Mouse (Mus musculus): ENCODE measurements at regions not wholly inside any gene's neighbourhood (a gene's known extent, or its start where the extent isn't known, plus 50 kb on each side); places are given as distances from the start of the nearest gene placed in this dataset.

DNA sequence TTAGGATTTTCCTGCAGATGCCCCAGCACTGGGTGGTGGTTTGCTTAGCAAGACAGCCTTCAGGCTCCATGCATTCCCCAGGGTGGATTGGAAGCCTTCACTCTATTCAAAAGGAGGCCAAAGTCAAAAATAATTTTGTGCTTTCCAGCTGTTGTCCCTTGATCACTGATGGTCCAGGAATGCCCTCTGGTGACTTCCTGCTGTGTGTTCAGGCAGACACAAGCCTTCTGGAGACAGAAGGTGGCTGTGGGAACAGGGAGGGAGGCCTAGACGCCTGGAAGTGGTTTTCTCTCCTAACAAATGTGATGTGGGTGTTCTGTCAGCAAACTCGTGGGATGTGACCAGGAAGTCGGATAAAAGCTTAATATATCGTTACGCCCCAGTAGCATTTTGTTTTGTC is 81.3 kb downstream of the Atp6ap1l start:
- Histone ChIP-seq H3K9me3 (ENCODE audit: control insufficient read depth, low read length) (no peaks in the 10 kb centered on the region), H3K27me3 (ENCODE audit: control insufficient read depth, insufficient read depth, low read length) (no peaks in the 10 kb centered on the region), H3K36me3 (ENCODE audit: control insufficient read depth, insufficient read depth, low read length) (no peaks in the 10 kb centered on the region), H3K4me1 (ENCODE audit: control insufficient read depth, insufficient read depth, low read length) (no peaks in the 10 kb centered on the region), H3K27ac (replicated peaks; ENCODE audit: low read depth, low read length) (no peak overlapping the region), H3K4me3 (ENCODE audit: low read depth, low read length) (no peak overlapping the region), H3K4me2 (ENCODE audit: low read depth, severe bottlenecking) (no peak overlapping the region), H3K9ac (ENCODE audit: low read length) (no peak overlapping the region)
- ATAC-seq (ENCODE audit: insufficient number of reproducible peaks, low FRiP score, low TSS enrichment, low read depth) (no peak), DNase-seq (ENCODE audit: low spot score) (peak; percentile 21)
- 33% methylated on average over 5 of the region's 5 CpGs for WGBS

GRCm38 (mm10) chr13:90821898-90822297 is 83.3 kb downstream of the Atp6ap1l start:
- H3K36me3 ChIP-seq (ENCODE audit: control insufficient read depth, insufficient read depth, low read length) = no peaks in the 10 kb centered on the region
- no peak overlapping the region for H3K4me3 ChIP-seq (ENCODE audit: low read depth, low read length)
- H3K27ac ChIP-seq (replicated peaks; ENCODE audit: low read depth, low read length) = no peak overlapping the region
- H3K27me3 ChIP-seq (ENCODE audit: control insufficient read depth, insufficient read depth, low read length) = no peaks in the 10 kb centered on the region
- peak; percentile 15 for DNase-seq (ENCODE audit: low spot score)
- 85% methylated on average over 4 of the region's 4 CpGs for WGBS
- no peak overlapping the region for H3K4me2 ChIP-seq (ENCODE audit: low read depth, severe bottlenecking)
- H3K9me3 ChIP-seq (ENCODE audit: control insufficient read depth, low read length) = no peaks in the 10 kb centered on the region
- no peaks in the 10 kb centered on the region for H3K4me1 ChIP-seq (ENCODE audit: control insufficient read depth, insufficient read depth, low read length)
- no peak overlapping the region for H3K9ac ChIP-seq (ENCODE audit: low read length)
- no peak for ATAC-seq (ENCODE audit: insufficient number of reproducible peaks, low FRiP score, low TSS enrichment, low read depth)

- Histone ChIP-seq H3K36me3 (ENCODE audit: control insufficient read depth, insufficient read depth, low read length) (no peaks in the 10 kb centered on the region), H3K9ac (ENCODE audit: low read length) (no peak overlapping the region), H3K9me3 (ENCODE audit: control insufficient read depth, low read length) (no peaks in the 10 kb centered on the region), H3K4me1 (ENCODE audit: control insufficient read depth, insufficient read depth, low read length) (no peaks in the 10 kb centered on the region), H3K27me3 (ENCODE audit: control insufficient read depth, insufficient read depth, low read length) (no peaks in the 10 kb centered on the region), H3K27ac (replicated peaks; ENCODE audit: low read depth, low read length) (no peak overlapping the region), H3K4me3 (ENCODE audit: low read depth, low read length) (no peak overlapping the region), H3K4me2 (ENCODE audit: low read depth, severe bottlenecking) (no peak overlapping the region)
- ATAC-seq (ENCODE audit: insufficient number of reproducible peaks, low FRiP score, low TSS enrichment, low read depth) (no peak), DNase-seq (ENCODE audit: low spot score) (peak; percentile 12)
- 31% methylated on average over 3 of the region's 3 CpGs for WGBS
These were observed 84.7 kb downstream of the Atp6ap1l start for GRCm38 (mm10) chr13:90820453-90820852.

GRCm38 (mm10) chr13:90819934-90820333 is 85.2 kb downstream of the Atp6ap1l start:
- ATAC-seq (ENCODE audit: insufficient number of reproducible peaks, low FRiP score, low TSS enrichment, low read depth) (no peak), DNase-seq (ENCODE audit: low spot score) (peak; percentile 27)
- Histone ChIP-seq H3K27me3 (ENCODE audit: control insufficient read depth, insufficient read depth, low read length) (no peaks in the 10 kb centered on the region), H3K4me1 (ENCODE audit: control insufficient read depth, insufficient read depth, low read length) (no peaks in the 10 kb centered on the region), H3K4me2 (ENCODE audit: low read depth, severe bottlenecking) (no peak overlapping the region), H3K9ac (ENCODE audit: low read length) (no peak overlapping the region), H3K27ac (replicated peaks; ENCODE audit: low read depth, low read length) (no peak overlapping the region), H3K36me3 (ENCODE audit: control insufficient read depth, insufficient read depth, low read length) (no peaks in the 10 kb centered on the region), H3K9me3 (ENCODE audit: control insufficient read depth, low read length) (no peaks in the 10 kb centered on the region), H3K4me3 (ENCODE audit: low read depth, low read length) (no peak overlapping the region)
- WGBS = 18% methylated on average over 7 of the region's 7 CpGs

- Histone ChIP-seq H3K27me3 (ENCODE audit: control insufficient read depth, insufficient read depth, low read length) (no peaks in the 10 kb centered on the region), H3K4me2 (ENCODE audit: low read depth, severe bottlenecking) (no peak overlapping the region), H3K9me3 (ENCODE audit: control insufficient read depth, low read length) (no peaks in the 10 kb centered on the region), H3K4me3 (ENCODE audit: low read depth, low read length) (no peak overlapping the region), H3K4me1 (ENCODE audit: control insufficient read depth, insufficient read depth, low read length) (no peaks in the 10 kb centered on the region), H3K36me3 (ENCODE audit: control insufficient read depth, insufficient read depth, low read length) (no peaks in the 10 kb centered on the region), H3K9ac (ENCODE audit: low read length) (no peak overlapping the region), H3K27ac (replicated peaks; ENCODE audit: low read depth, low read length) (no peak overlapping the region)
- no peak for ATAC-seq (ENCODE audit: insufficient number of reproducible peaks, low FRiP score, low TSS enrichment, low read depth)
- no peak for DNase-seq (ENCODE audit: low spot score)
- WGBS = 50% methylated on average over 4 of the region's 4 CpGs
These were observed 90.8 kb downstream of the Atp6ap1l start for GRCm38 (mm10) chr13:90814174-90814865.

DNA sequence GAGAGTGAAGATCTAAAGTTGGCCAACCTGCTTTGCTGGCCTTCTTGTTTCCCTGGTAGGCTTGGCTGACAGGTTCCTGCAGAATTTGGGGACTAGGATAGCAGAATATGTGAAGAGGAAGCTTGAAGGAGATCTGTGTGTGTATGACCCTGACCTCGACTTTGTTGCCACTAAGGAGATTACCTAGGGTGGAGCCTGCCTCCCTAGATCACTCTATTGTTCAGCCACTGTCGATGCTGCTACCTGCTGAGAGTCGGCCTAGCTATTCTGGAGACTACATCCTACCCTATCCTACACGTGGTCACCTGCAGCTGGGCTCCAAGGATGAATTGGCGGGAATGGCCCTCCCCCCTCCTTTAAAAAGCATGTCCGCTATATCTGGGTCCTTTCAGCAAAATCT is 95.1 kb downstream of the Atp6ap1l start:
- WGBS = 82% methylated on average over 6 of the region's 6 CpGs
- no peak for ATAC-seq (ENCODE audit: insufficient number of reproducible peaks, low FRiP score, low TSS enrichment, low read depth)

DNA sequence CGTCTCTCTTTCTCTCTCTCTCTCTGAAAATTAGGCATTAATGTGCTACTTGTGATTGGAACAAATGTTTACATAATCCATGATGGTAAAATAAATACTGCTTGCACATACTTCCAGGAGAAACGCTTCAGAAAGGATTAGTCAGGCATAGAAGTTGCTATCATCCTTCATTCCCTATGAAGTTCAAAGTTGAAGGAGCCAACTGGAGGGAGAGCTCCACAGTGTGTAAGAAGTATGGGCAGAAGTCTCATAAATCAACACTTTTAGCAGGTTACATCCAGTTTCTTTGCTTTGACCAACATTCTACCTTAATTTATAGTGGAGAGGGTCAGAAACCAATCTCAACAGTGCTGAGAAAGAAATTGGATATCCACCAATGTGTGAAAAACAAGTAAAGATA is 105.5 kb downstream of the Atp6ap1l start:
- H3K27ac ChIP-seq (replicated peaks; ENCODE audit: low read depth, low read length) = no peak overlapping the region
- no peaks in the 10 kb centered on the region for H3K9me3 ChIP-seq (ENCODE audit: control insufficient read depth, low read length)
- H3K9ac ChIP-seq (ENCODE audit: low read length) = no peak overlapping the region
- H3K4me1 ChIP-seq (ENCODE audit: control insufficient read depth, insufficient read depth, low read length) = no peaks in the 10 kb centered on the region
- no peak overlapping the region for H3K4me3 ChIP-seq (ENCODE audit: low read depth, low read length)
- DNase-seq (ENCODE audit: low spot score) (no peak), ATAC-seq (ENCODE audit: insufficient number of reproducible peaks, low FRiP score, low TSS enrichment, low read depth) (no peak)
- 44% methylated on average over 2 of the region's 2 CpGs for WGBS
- H3K4me2 ChIP-seq (ENCODE audit: low read depth, severe bottlenecking) = no peak overlapping the region
- no peaks in the 10 kb centered on the region for H3K27me3 ChIP-seq (ENCODE audit: control insufficient read depth, insufficient read depth, low read length)
- no peaks in the 10 kb centered on the region for H3K36me3 ChIP-seq (ENCODE audit: control insufficient read depth, insufficient read depth, low read length)

More for the DNA sequence above, 95.1 kb downstream of the Atp6ap1l start:
- Histone ChIP-seq H3K9ac (ENCODE audit: low read length) (no peak overlapping the region), H3K27ac (replicated peaks; ENCODE audit: low read depth, low read length) (no peak overlapping the region), H3K9me3 (ENCODE audit: control insufficient read depth, low read length) (no peaks in the 10 kb centered on the region), H3K4me2 (ENCODE audit: low read depth, severe bottlenecking) (no peak overlapping the region), H3K36me3 (ENCODE audit: control insufficient read depth, insufficient read depth, low read length) (no peaks in the 10 kb centered on the region), H3K27me3 (ENCODE audit: control insufficient read depth, insufficient read depth, low read length) (no peaks in the 10 kb centered on the region), H3K4me1 (ENCODE audit: control insufficient read depth, insufficient read depth, low read length) (no peaks in the 10 kb centered on the region), H3K4me3 (ENCODE audit: low read depth, low read length) (no peak overlapping the region)
- no peak for DNase-seq (ENCODE audit: low spot score)

DNA sequence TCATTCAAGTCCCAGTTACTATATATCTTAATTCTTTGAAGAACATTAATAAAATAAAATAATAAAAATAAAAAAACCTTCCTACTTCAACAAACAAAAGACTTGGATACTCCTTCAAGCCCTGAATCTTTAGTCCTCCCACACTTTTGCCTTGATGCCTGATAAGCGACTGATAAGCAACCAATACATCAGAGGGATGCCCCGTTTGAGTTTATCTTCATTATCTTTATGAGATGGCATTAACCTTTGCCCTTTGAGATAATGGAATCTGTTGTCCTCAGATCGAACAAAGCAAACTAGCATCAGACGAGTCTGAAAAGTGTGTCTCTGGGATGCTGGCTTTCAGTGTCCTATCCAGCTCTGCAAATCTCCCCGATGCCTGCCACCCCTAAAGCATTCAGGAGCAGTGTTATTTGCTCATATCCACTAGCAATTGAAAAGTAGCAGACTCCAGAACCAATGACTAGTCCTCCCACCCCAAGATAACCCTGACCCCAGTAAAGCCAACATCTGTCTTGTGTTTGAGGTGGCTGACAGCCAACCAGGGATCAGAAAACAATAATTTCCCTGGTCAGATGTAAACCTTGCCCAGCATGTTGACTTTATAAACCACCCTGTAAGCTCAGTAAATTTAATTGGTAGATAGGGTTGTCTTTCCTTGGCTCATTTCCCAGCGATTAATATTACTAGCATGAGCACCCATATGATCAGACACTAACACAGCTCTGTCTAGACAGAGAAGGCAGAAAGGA is 106.2 kb downstream of the Atp6ap1l start:
- Histone ChIP-seq H3K9ac (ENCODE audit: low read length) (no peak overlapping the region), H3K27me3 (ENCODE audit: control insufficient read depth, insufficient read depth, low read length) (no peaks in the 10 kb centered on the region), H3K27ac (replicated peaks; ENCODE audit: low read depth, low read length) (no peak overlapping the region), H3K9me3 (ENCODE audit: control insufficient read depth, low read length) (no peaks in the 10 kb centered on the region), H3K4me3 (ENCODE audit: low read depth, low read length) (no peak overlapping the region), H3K4me2 (ENCODE audit: low read depth, severe bottlenecking) (no peak overlapping the region), H3K36me3 (ENCODE audit: control insufficient read depth, insufficient read depth, low read length) (no peaks in the 10 kb centered on the region), H3K4me1 (ENCODE audit: control insufficient read depth, insufficient read depth, low read length) (no peaks in the 10 kb centered on the region)
- WGBS = 20% methylated on average over 6 of the region's 6 CpGs
- no peak for DNase-seq (ENCODE audit: low spot score)
- no peak for ATAC-seq (ENCODE audit: insufficient number of reproducible peaks, low FRiP score, low TSS enrichment, low read depth)
